Mouse (Mus musculus) small intestine, adult 2 months (tissue): Measurements from ENCODE around the gene D7Ertd443e. TPM values are rescaled to one million over a fixed set of nuclear protein-coding genes. Genes with fewer than 3 reads are reported as not detected.

Source experiments
- H3K27ac ChIP-seq: fragments of 200-500 bp; 2 replicates; pipeline ENCODE4 v1.5.1; 2012; ENCODE audit warnings: low read depth, low read length, control low read depth, inconsistent platforms; ENCODE audit not compliant: insufficient read depth
- H3K27me3 ChIP-seq: fragments of 200-500 bp; 2 replicates; pipeline ENCODE4 v1.6.1; 2012; ENCODE audit warnings: mild to moderate bottlenecking, moderate library complexity, low read length, inconsistent platforms; ENCODE audit not compliant: control insufficient read depth, insufficient read depth
- H3K36me3 ChIP-seq: fragments of 200-500 bp; 2 replicates; pipeline ENCODE4 v1.6.1; 2012; ENCODE audit warnings: mild to moderate bottlenecking, low read length, control low read depth, inconsistent platforms; ENCODE audit not compliant: control insufficient read depth, insufficient read depth
- H3K4me1 ChIP-seq: fragments of 200-500 bp; 2 replicates; pipeline ENCODE4 v1.6.1; 2012; ENCODE audit warnings: low read length, inconsistent platforms, mixed read lengths; ENCODE audit not compliant: control insufficient read depth, insufficient read depth, insufficient read length
- H3K4me3 ChIP-seq: fragments of 200-500 bp; 2 replicates; pipeline ENCODE4 v1.5.1; 2012; ENCODE audit warnings: low read depth, mild to moderate bottlenecking, control low read depth, inconsistent platforms, low read length, moderate library complexity
- CTCF ChIP-seq: fragments of 200-500 bp; IDR thresholded peaks from 2 replicates; pipeline ENCODE4 v1.5.1; 2012; ENCODE audit warnings: low read depth, mild to moderate bottlenecking, control low read depth, inconsistent platforms, low read length, moderate library complexity, mixed read lengths; ENCODE audit not compliant: insufficient replicate concordance, insufficient read length; ENCODE audit errors: extremely low read depth
- POLR2A ChIP-seq: fragments of 200-500 bp; IDR thresholded peaks from 2 replicates; pipeline ENCODE4 v1.6.1; 2012; ENCODE audit warnings: low read depth, mild to moderate bottlenecking, control low read depth, inconsistent platforms, low read length, moderate library complexity
- WGBS: fragments of 180-500 bp; shearing (Covaris S2); methylation state at CpG from one replicate; pipeline ENCODE4 v1.1.7; 2018; 5-methylcytosine and 5-hydroxymethylcytosine counted together
- polyA plus RNA-seq: library from polyadenylated mRNA; depleted of rRNA; stranded (reverse); fragments of >200 nt; gene quantifications from 2 replicates; pipeline ENCODE4 v1.2.3, GENCODE M21; 2012

The D7Ertd443e gene
- polyA plus RNA-seq, 1 experiment = not detected

DNA sequence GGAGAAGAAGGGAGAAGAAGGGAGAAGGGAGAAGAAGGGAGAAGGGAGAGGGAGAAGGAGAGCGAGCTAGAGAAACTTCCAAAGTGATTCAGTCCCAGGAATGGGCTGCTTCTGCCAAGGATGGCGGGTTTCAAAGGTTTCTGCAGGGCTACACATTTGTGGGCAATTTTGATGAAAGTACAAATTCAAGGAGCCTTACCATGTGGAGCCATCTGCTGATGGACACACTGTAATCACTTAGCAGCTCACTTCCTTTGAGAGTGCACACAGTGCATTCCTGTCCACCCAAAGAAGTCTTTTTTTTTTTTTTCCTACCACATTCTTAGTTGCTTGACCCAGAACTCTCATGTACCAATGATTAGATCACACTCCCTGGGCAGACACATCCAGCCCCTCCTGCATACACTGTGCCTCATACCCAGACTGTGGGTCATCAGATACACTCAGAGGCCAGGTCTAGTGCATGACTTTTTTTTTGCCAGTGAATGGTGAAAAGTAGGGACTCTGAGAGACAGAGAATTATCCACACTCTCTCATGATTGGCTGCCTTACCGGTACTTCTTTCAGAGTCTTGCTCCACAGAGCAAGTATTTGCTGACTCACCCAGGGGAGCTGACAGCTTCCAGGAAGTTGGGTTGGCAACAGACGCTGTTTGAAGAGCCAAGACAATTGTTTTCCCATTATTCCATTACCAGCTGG, 124.3 kb downstream of the D7Ertd443e start:
- WGBS = 34% methylated on average over 4 of the region's 4 CpGs
- TF ChIP-seq CTCF = no peak
- no peak for TF ChIP-seq POLR2A
- Histone ChIP-seq H3K27ac (no peak overlapping the region), H3K4me1 (no peaks in the 10 kb centered on the region), H3K36me3 (no peaks in the 10 kb centered on the region), H3K27me3 (no peaks in the 10 kb centered on the region), H3K4me3 (no peak overlapping the region)

DNA sequence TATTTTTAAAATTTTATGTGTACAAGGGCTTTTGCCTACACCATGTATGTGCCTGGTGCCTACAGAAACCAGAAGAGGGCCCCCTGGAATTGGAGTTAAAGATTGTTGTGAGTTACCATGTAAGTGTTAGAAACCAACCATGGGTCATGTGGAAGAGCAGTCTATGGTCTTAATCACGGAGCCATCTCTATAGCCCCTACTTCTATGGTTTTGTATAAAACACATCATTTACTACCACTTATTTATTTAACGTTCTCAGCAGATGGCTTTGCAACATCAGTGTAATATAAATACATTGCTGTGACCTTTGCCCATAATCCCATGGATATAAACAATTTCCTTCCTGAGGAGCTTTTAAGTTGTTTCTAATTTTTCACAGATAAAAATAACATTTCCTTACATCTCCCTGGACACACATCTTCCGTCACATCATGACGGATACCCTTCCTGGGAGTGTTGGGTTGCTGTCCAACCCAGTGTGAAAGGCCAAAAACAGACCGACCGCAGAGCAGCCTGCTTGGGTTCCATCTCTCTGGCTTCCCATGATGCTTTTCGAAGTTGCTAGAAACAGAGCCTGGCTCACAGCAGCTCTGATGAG, 135.1 kb downstream of the D7Ertd443e start:
- H3K4me3 ChIP-seq = no peak overlapping the region
- H3K27me3 ChIP-seq = no peaks in the 10 kb centered on the region
- WGBS = 65% methylated on average over 7 of the region's 7 CpGs
- no peaks in the 10 kb centered on the region for H3K36me3 ChIP-seq
- TF ChIP-seq CTCF (no peak), POLR2A (no peak)
- H3K27ac ChIP-seq = no peak overlapping the region
- no peaks in the 10 kb centered on the region for H3K4me1 ChIP-seq

DNA sequence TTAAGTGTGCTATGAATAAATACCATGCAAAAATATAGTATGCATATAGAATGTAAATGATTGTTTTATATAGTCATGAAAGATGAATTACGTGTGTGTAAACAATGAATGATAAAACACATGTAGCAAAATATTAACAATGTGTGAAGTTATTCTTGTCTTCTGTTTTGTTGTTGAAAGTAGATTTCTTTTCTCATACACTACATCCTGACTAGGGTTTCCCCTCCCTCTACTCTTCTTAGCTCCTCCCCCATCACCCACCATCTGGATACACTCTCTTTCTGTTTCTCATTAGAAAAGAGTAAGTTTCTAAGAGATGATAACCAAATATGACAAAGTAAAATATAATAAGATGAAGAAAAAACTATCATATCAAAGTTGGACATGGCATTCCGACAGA, 137.4 kb downstream of the D7Ertd443e start:
- no peak for TF ChIP-seq CTCF
- no peak for TF ChIP-seq POLR2A
- Histone ChIP-seq H3K27ac (no peak overlapping the region), H3K4me1 (no peaks in the 10 kb centered on the region), H3K27me3 (no peaks in the 10 kb centered on the region), H3K4me3 (no peak overlapping the region), H3K36me3 (no peaks in the 10 kb centered on the region)
- 88% methylated on average over 2 of the region's 2 CpGs for WGBS

DNA sequence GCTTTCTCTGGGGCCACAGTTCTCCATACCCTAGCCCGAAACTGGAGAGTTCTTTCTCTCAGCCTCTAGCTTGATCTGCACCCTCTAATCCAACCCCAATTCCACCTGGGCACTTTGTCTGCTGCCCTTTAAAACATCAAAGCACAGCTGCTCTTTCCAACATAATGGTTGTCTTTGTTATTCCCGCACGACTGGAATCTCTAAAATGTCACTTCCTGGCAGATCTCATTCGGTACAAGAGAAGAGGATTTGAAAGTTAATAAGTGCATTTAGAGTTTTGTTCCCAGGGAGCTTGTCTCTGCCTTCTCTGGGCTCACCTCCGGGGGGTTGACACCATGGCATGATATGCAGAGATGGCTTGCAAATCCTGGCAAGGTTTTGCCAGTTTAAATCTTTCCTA, 138.8 kb downstream of the D7Ertd443e start:
- H3K36me3 ChIP-seq = no peaks in the 10 kb centered on the region
- 47% methylated on average over 5 of the region's 5 CpGs for WGBS
- no peaks in the 10 kb centered on the region for H3K27me3 ChIP-seq
- no peak overlapping the region for H3K27ac ChIP-seq
- TF ChIP-seq CTCF (no peak), POLR2A (no peak)
- no peaks in the 10 kb centered on the region for H3K4me1 ChIP-seq
- H3K4me3 ChIP-seq = no peak overlapping the region

DNA sequence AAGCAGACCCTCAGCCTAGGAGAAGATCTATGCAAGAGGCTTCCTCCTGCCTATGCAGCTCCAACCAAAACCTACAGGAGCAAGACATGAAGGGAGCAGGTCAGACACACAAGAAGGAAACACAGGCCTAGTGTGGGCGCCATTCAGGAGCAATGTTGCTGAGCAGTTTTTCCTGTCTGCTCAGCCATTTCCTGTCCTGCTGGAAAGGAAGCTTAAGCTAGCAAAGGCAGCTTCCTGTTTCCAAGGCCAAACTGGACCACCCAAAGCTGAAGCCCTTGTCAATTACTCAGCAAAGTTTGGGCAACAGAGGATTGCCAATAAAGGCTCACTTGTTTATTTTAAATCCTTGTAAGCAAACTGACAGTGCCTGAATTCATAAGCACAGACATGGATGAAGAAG, 142.7 kb downstream of the D7Ertd443e start:
- 76% methylated on average over 1 of the region's 1 CpGs for WGBS
- Histone ChIP-seq H3K27me3 (no peaks in the 10 kb centered on the region), H3K4me1 (no peaks in the 10 kb centered on the region), H3K27ac (no peak overlapping the region), H3K36me3 (no peaks in the 10 kb centered on the region), H3K4me3 (no peak overlapping the region)
- TF ChIP-seq CTCF (no peak), POLR2A (no peak)

DNA sequence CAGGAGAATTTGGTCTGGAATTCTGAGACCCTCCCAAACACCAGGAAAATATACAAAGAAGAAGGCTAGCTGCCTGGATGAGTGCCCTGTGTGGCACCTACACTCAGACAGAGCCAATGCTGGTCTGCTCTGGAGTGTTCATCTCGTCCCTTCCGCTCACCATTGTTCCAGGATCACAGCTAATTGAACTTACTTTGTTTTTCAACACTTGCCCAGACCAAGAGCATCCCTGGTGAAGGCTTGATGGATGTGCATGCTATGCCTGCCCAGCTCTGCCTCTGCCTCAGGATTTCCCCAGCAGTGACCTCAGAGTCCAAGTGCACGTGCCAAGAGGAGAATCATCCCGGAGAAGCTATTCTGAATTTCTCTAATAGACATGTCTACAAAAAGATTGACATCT, 144.2 kb downstream of the D7Ertd443e start:
- no peaks in the 10 kb centered on the region for H3K36me3 ChIP-seq
- H3K4me1 ChIP-seq = no peaks in the 10 kb centered on the region
- no peak overlapping the region for H3K27ac ChIP-seq
- no peak overlapping the region for H3K4me3 ChIP-seq
- no peak for TF ChIP-seq POLR2A
- no peak for TF ChIP-seq CTCF
- WGBS = 82% methylated on average over 4 of the region's 4 CpGs
- no peaks in the 10 kb centered on the region for H3K27me3 ChIP-seq

DNA sequence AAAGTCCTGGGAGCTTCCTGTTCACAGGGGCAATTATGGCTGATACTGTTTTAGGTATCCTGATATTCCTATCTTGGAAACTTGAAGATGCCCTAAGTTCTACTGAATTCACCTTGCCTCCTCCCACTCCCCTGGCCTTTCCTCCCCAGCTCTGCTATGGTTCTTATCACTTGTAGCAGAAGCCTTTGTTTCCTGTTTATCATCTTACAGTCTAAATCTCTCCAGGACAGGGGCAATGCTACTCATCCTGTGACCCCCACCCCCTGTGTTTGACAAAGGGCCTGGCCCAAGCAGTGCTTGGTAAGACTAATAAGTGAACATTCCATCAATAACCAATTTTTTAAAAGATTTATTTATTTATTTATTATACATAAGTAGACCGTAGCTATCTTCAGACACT, 144.9 kb downstream of the D7Ertd443e start:
- no peaks in the 10 kb centered on the region for H3K4me1 ChIP-seq
- no peak overlapping the region for H3K4me3 ChIP-seq
- H3K36me3 ChIP-seq = no peaks in the 10 kb centered on the region
- H3K27me3 ChIP-seq = no peaks in the 10 kb centered on the region
- no peak for TF ChIP-seq POLR2A
- no peak for TF ChIP-seq CTCF
- no peak overlapping the region for H3K27ac ChIP-seq
- 88% methylated on average over 1 of the region's 1 CpGs for WGBS
